Mouse (Mus musculus) neural tube, embryonic 15.5 days (tissue): ENCODE data around the gene Maea. TPM values are rescaled to one million over a fixed set of nuclear protein-coding genes. Genes with fewer than 3 reads are reported as not detected.

Source experiments
- ATAC-seq: fragments of 200-750 bp; cut with Nextera tagmentation; 2 replicates; pipeline ENCODE4 v1.8.0; 2017; ENCODE audit warnings: mild to moderate bottlenecking, moderate TSS enrichment, moderate library complexity; ENCODE audit not compliant: low FRiP score
- H3K27ac ChIP-seq: fragments of 300-500 bp; sonication (generic); replicated peaks from 2 replicates; pipeline ENCODE4 v1.5.1; 2015; ENCODE audit warnings: mild to moderate bottlenecking, inconsistent platforms
- H3K27me3 ChIP-seq: fragments of 300-500 bp; sonication (generic); replicated peaks from 2 replicates; pipeline ENCODE4 v1.6.1; 2015; ENCODE audit warnings: inconsistent platforms
- H3K36me3 ChIP-seq: fragments of 300-500 bp; sonication (generic); 2 replicates; pipeline ENCODE4 v1.6.1; 2015; ENCODE audit warnings: inconsistent platforms
- H3K4me1 ChIP-seq: fragments of 300-500 bp; sonication (generic); 2 replicates; pipeline ENCODE4 v1.6.1; 2015; ENCODE audit warnings: inconsistent platforms
- H3K4me2 ChIP-seq: fragments of 300-500 bp; sonication (generic); 2 replicates; pipeline ENCODE4 v1.6.1; 2015; ENCODE audit warnings: inconsistent platforms, mild to moderate bottlenecking, moderate library complexity
- H3K4me3 ChIP-seq: fragments of 300-500 bp; sonication (generic); replicated peaks from 2 replicates; pipeline ENCODE4 v1.5.1; 2015; ENCODE audit warnings: mild to moderate bottlenecking, inconsistent platforms
- H3K9ac ChIP-seq: fragments of 300-500 bp; sonication (generic); replicated peaks from 2 replicates; pipeline ENCODE4 v1.6.1; 2015; ENCODE audit warnings: mild to moderate bottlenecking, inconsistent platforms
- H3K9me3 ChIP-seq: fragments of 300-500 bp; sonication (generic); replicated peaks from 2 replicates; pipeline ENCODE4 v1.6.1; 2016; ENCODE audit warnings: inconsistent platforms
- WGBS: fragments of 180-500 bp; shearing (Covaris S2); methylation state at CpG from one replicate; pipeline ENCODE4 v1.1.7; 2015; ENCODE audit warnings: mixed read lengths; 5-methylcytosine and 5-hydroxymethylcytosine counted together
- polyA plus RNA-seq: library from polyadenylated mRNA; unstranded; fragments of >200 nt; fragmentation: Nextera tagmentation; extraction: Ambion mirVana; gene quantifications from 2 replicates; pipeline ENCODE4 v1.2.1, GENCODE M21; 2015

Gene Maea
- polyA plus RNA-seq, 1 experiment from 2014 or later, result 128 TPM

- 94% methylated on average over 5 of the region's 5 CpGs for WGBS
- Histone ChIP-seq H3K4me2 (no peak overlapping the region), H3K9ac (no peak overlapping the region), H3K4me3 (no peak overlapping the region), H3K4me1 (no peaks in the 10 kb centered on the region), H3K9me3 (no peaks in the 10 kb centered on the region), H3K27ac (no peak overlapping the region), H3K36me3 (peaks cover 93% of the 10 kb centered on the region), H3K27me3 (no peaks in the 10 kb centered on the region)
- ATAC-seq, result no peak
These were observed 28.0 kb downstream of the Maea start for GRCm38 (mm10) chr5:33363263-33363662.

GRCm38 (mm10) chr5:33368651-33369050 lies 33.3 kb downstream of the Maea start:
- H3K4me1 ChIP-seq, result no peaks in the 10 kb centered on the region
- H3K4me3 ChIP-seq, result no peak overlapping the region
- H3K36me3 ChIP-seq, result peaks cover 96% of the 10 kb centered on the region
- no peaks in the 10 kb centered on the region for H3K9me3 ChIP-seq
- no peak overlapping the region for H3K9ac ChIP-seq
- H3K27ac ChIP-seq, result no peak overlapping the region
- no peak for ATAC-seq
- 92% methylated on average over 4 of the region's 4 CpGs for WGBS
- H3K4me2 ChIP-seq, result no peak overlapping the region
- H3K27me3 ChIP-seq, result no peaks in the 10 kb centered on the region

- H3K4me3 ChIP-seq, result no peak overlapping the region
- no peak for ATAC-seq
- H3K27me3 ChIP-seq, result no peaks in the 10 kb centered on the region
- no peak overlapping the region for H3K4me2 ChIP-seq
- H3K9ac ChIP-seq, result no peak overlapping the region
- no peaks in the 10 kb centered on the region for H3K9me3 ChIP-seq
- H3K36me3 ChIP-seq, result peaks cover 83% of the 10 kb centered on the region
- no peak overlapping the region for H3K27ac ChIP-seq
- no peaks in the 10 kb centered on the region for H3K4me1 ChIP-seq
These were observed 35.8 kb downstream of the Maea start for GRCm38 (mm10) chr5:33371137-33371536.

GRCm38 (mm10) chr5:33371668-33372067 lies 36.4 kb downstream of the Maea start:
- Histone ChIP-seq H3K4me3 (no peak overlapping the region), H3K4me2 (no peak overlapping the region), H3K27me3 (no peaks in the 10 kb centered on the region), H3K9me3 (no peaks in the 10 kb centered on the region), H3K9ac (no peak overlapping the region), H3K4me1 (no peaks in the 10 kb centered on the region), H3K27ac (no peak overlapping the region), H3K36me3 (peaks cover 77% of the 10 kb centered on the region)
- no peak for ATAC-seq
- 92% methylated on average over 4 of the region's 4 CpGs for WGBS

GRCm38 (mm10) chr5:33372331-33373038 lies 37.2 kb downstream of the Maea start:
- Histone ChIP-seq H3K4me2 (no peak overlapping the region), H3K4me1 (peaks cover 4% of the 10 kb centered on the region), H3K9me3 (no peaks in the 10 kb centered on the region), H3K27me3 (no peaks in the 10 kb centered on the region), H3K36me3 (peaks cover 69% of the 10 kb centered on the region), H3K9ac (no peak overlapping the region), H3K27ac (no peak overlapping the region), H3K4me3 (no peak overlapping the region)
- WGBS, result 82% methylated on average over 18 of the region's 18 CpGs
- ATAC-seq, result no peak

GRCm38 (mm10) chr5:33377176-33377575 lies 41.9 kb downstream of the Maea start:
- Histone ChIP-seq H3K4me2 (peak overlapping the region; percentile 94), H3K27ac (no peak overlapping the region), H3K36me3 (peaks cover 40% of the 10 kb centered on the region), H3K9me3 (no peaks in the 10 kb centered on the region), H3K4me3 (peak overlapping the region; percentile 68), H3K4me1 (peaks cover 15% of the 10 kb centered on the region), H3K9ac (no peak overlapping the region), H3K27me3 (no peaks in the 10 kb centered on the region)
- no peak for ATAC-seq
- WGBS, result 62% methylated on average over 6 of the region's 6 CpGs

- Histone ChIP-seq H3K36me3 (peaks cover 34% of the 10 kb centered on the region), H3K27ac (peak overlapping the region; percentile 90), H3K9me3 (no peaks in the 10 kb centered on the region), H3K27me3 (no peaks in the 10 kb centered on the region), H3K4me2 (peak overlapping the region; percentile 94), H3K4me1 (peaks cover 15% of the 10 kb centered on the region), H3K4me3 (peak overlapping the region; percentile 68), H3K9ac (peak overlapping the region; percentile 66)
- peak; percentile 65 for ATAC-seq
- WGBS, result 2% methylated on average over 21 of the region's 21 CpGs
These were observed 42.5 kb downstream of the Maea start for GRCm38 (mm10) chr5:33377801-33378301.

- H3K4me2 ChIP-seq, result peak within 1 kb of the TSS; percentile 94
- H3K4me1 ChIP-seq, result peaks cover 15% of the 10 kb centered on the region
- peak; percentile 98 for ATAC-seq
- H3K9ac ChIP-seq, result peak within 1 kb of the TSS; percentile 85
- H3K27me3 ChIP-seq, result no peaks in the 10 kb centered on the region
- no peaks in the 10 kb centered on the region for H3K9me3 ChIP-seq
- peaks cover 28% of the 10 kb centered on the region for H3K36me3 ChIP-seq
- WGBS, result under 1% methylated on average over 46 of the region's 46 CpGs
- peak within 1 kb of the TSS; percentile 68 for H3K4me3 ChIP-seq
- H3K27ac ChIP-seq, result peak within 1 kb of the TSS; percentile 98
These were observed 43.1 kb downstream of the Maea start, which contains the start of gene Uvssa for GRCm38 (mm10) chr5:33378302-33378854. Gene Uvssa (plus strand): TSS chr5:33378549.

- H3K27ac ChIP-seq, result no peak overlapping the region
- no peak overlapping the region for H3K9ac ChIP-seq
- 86% methylated on average over 11 of the region's 11 CpGs for WGBS
- no peaks in the 10 kb centered on the region; the same call in none of the 2 replicates for H3K27me3 ChIP-seq
- H3K4me3 ChIP-seq, result no peak overlapping the region
- H3K36me3 ChIP-seq, result peaks cover 35% of the 10 kb centered on the region
- H3K4me2 ChIP-seq, result no peak overlapping the region
- no peaks in the 10 kb centered on the region for H3K4me1 ChIP-seq
- H3K9me3 ChIP-seq, result no peaks in the 10 kb centered on the region
- no peak for ATAC-seq
These were observed 52.2 kb downstream of the Maea start for GRCm38 (mm10) chr5:33387550-33387949.

GRCm38 (mm10) chr5:33393803-33394202 lies 58.5 kb downstream of the Maea start:
- peak; percentile 87 for ATAC-seq
- WGBS, result 14% methylated on average over 7 of the region's 7 CpGs
- H3K4me3 ChIP-seq, result no peak overlapping the region

GRCm38 (mm10) chr5:33395693-33396092 lies 60.4 kb downstream of the Maea start:
- H3K4me2 ChIP-seq, result no peak overlapping the region
- peaks cover 31% of the 10 kb centered on the region for H3K4me1 ChIP-seq
- ATAC-seq, result no peak
- no peaks in the 10 kb centered on the region for H3K9me3 ChIP-seq
- 69% methylated on average over 11 of the region's 11 CpGs for WGBS
- peaks cover 14% of the 10 kb centered on the region for H3K27me3 ChIP-seq
- peaks cover 22% of the 10 kb centered on the region for H3K36me3 ChIP-seq
- no peak overlapping the region for H3K27ac ChIP-seq
- H3K9ac ChIP-seq, result no peak overlapping the region
- no peak overlapping the region for H3K4me3 ChIP-seq

More at GRCm38 (mm10) chr5:33393803-33394202, 58.5 kb downstream of the Maea start:
- Histone ChIP-seq H3K36me3 (peaks cover 36% of the 10 kb centered on the region), H3K9me3 (no peaks in the 10 kb centered on the region), H3K4me2 (no peak overlapping the region), H3K4me1 (peaks cover 31% of the 10 kb centered on the region), H3K27me3 (peaks cover 14% of the 10 kb centered on the region), H3K27ac (no peak overlapping the region), H3K9ac (no peak overlapping the region)

GRCm38 (mm10) chr5:33396828-33397227 lies 61.5 kb downstream of the Maea start:
- Histone ChIP-seq H3K9ac (no peak overlapping the region), H3K9me3 (no peaks in the 10 kb centered on the region), H3K4me3 (no peak overlapping the region), H3K36me3 (peaks cover 10% of the 10 kb centered on the region), H3K4me1 (peaks cover 35% of the 10 kb centered on the region), H3K4me2 (no peak overlapping the region), H3K27me3 (peaks cover 14% of the 10 kb centered on the region), H3K27ac (no peak overlapping the region)
- WGBS, result 71% methylated on average over 7 of the region's 7 CpGs
- ATAC-seq, result no peak
